In genomic region chr7:29316137-29316734, GRCm38 (mm10) we compare ENCODE assay signal across 7 mouse cellular contexts. TPM values are rescaled to one million over a fixed set of nuclear protein-coding genes. Genes with fewer than 3 reads are reported as not detected.
DNase-seq lines count a peak whose midpoint lies in the region; ATAC-seq and TF ChIP-seq lines count a peak whose summit lies in the region.

No protein-coding gene starts in this region.

- no peak for TF ChIP-seq CTCF in hindbrain, postnatal 0 days (IDR thresholded peaks at IDR 0.05; ENCODE audit: low read depth)
- TF ChIP-seq CTCF in cerebellum, adult 2 months (IDR thresholded peaks at IDR 0.05; ENCODE audit: borderline replicate concordance, insufficient read depth, low read depth, low read length): no peak
- TF ChIP-seq CTCF in kidney, adult 2 months (conservative IDR thresholded peaks at IDR 0.05; ENCODE audit: insufficient read depth, insufficient read length, low read depth, low read length): no peak

- H3K9me3 ChIP-seq in liver, embryonic 12.5 days (replicated peaks): no peaks in the 10 kb centered on the region
- no peaks in the 10 kb centered on the region for H3K9me3 ChIP-seq in forebrain, embryonic 10.5 days
- no peaks in the 10 kb centered on the region for H3K9me3 ChIP-seq in hindbrain, postnatal 0 days (ENCODE audit: low read length)
- H3K9me3 ChIP-seq in neural tube, embryonic 15.5 days (replicated peaks): no peaks in the 10 kb centered on the region

- no peak overlapping the region for H3K4me2 ChIP-seq in liver, embryonic 12.5 days
- H3K4me2 ChIP-seq in hindbrain, postnatal 0 days (ENCODE audit: low read depth, low read length): no peak overlapping the region
- peak overlapping the region; percentile 46; the same call in 1 of the 2 replicates for H3K4me2 ChIP-seq in neural tube, embryonic 15.5 days

- no peak for DNase-seq in liver
- DNase-seq in forebrain, embryonic 10.5 days (ENCODE audit: extremely low spot score, low spot score): no peak
- DNase-seq in hindbrain, postnatal 0 days (ENCODE audit: low spot score): no peak
- DNase-seq in cerebellum, adult 2 months: no peak
- DNase-seq in kidney, adult 2 months: no peak

- H3K9ac ChIP-seq in liver, embryonic 12.5 days: no peak overlapping the region
- peak overlapping the region; percentile 17; the same call in 1 of the 2 replicates for H3K9ac ChIP-seq in hindbrain, postnatal 0 days (replicated peaks; ENCODE audit: low read length)
- peak overlapping the region; percentile 23; the same call in 1 of the 2 replicates for H3K9ac ChIP-seq in neural tube, embryonic 15.5 days (replicated peaks)

- WGBS in liver, embryonic 12.5 days (ENCODE audit: insufficient replicate concordance): 68% methylated on average over 17 of the region's 17 CpGs
- whole genome bisulfite sequencing in forebrain, embryonic 10.5 days: 65% methylated on average over 17 of the region's 17 CpGs
- WGBS in hindbrain, postnatal 0 days: 40% methylated on average over 17 of the region's 17 CpGs
- WGBS in neural tube, embryonic 15.5 days: 58% methylated on average over 17 of the region's 17 CpGs
- WGBS in cerebellum, adult 2 months: 53% methylated on average over 17 of the region's 17 CpGs
- 76% methylated on average over 17 of the region's 17 CpGs for WGBS in kidney, adult 2 months

- TF ChIP-seq POLR2A in cerebellum, adult 2 months (IDR thresholded peaks at IDR 0.05; ENCODE audit: borderline replicate concordance, insufficient read depth, low read length): no peak
- no peak for TF ChIP-seq POLR2A in kidney, adult 2 months (IDR thresholded peaks at IDR 0.05; ENCODE audit: low read depth, low read length)

- H3K4me1 ChIP-seq in liver, embryonic 12.5 days: peaks cover 81% of the 10 kb centered on the region
- peaks cover 89% of the 10 kb centered on the region for H3K4me1 ChIP-seq in forebrain, embryonic 10.5 days
- peaks cover 55% of the 10 kb centered on the region for H3K4me1 ChIP-seq in hindbrain, postnatal 0 days (ENCODE audit: insufficient read depth, low read length)
- H3K4me1 ChIP-seq in neural tube, embryonic 15.5 days: peaks cover 90% of the 10 kb centered on the region
- H3K4me1 ChIP-seq in cerebellum, adult 2 months (ENCODE audit: control insufficient read depth, insufficient read depth, low read length): peaks cover 41% of the 10 kb centered on the region
- 0 out of 2 replicates have a peak, but pooled peaks cover 4% of the 10 kb centered on the region for H3K4me1 ChIP-seq in kidney, adult 2 months (ENCODE audit: control insufficient read depth, insufficient read depth, low read length)

- ATAC-seq in liver, embryonic 12.5 days: no peak
- ATAC-seq in hindbrain, postnatal 0 days: no peak
- ATAC-seq in neural tube, embryonic 15.5 days (ENCODE audit: low FRiP score): no peak

- no peak overlapping the region for H3K4me3 ChIP-seq in liver, embryonic 12.5 days
- H3K4me3 ChIP-seq in forebrain, embryonic 10.5 days: peak overlapping the region; percentile 18; the same call in 1 of the 2 replicates
- H3K4me3 ChIP-seq in hindbrain, postnatal 0 days (ENCODE audit: low read length): no peak overlapping the region
- H3K4me3 ChIP-seq in neural tube, embryonic 15.5 days (replicated peaks): no peak overlapping the region
- no peak overlapping the region for H3K4me3 ChIP-seq in cerebellum, adult 2 months (replicated peaks; ENCODE audit: insufficient read depth, low read depth, low read length)
- H3K4me3 ChIP-seq in kidney, adult 2 months (ENCODE audit: insufficient read depth, low read depth, low read length): no peak overlapping the region

- no peaks in the 10 kb centered on the region; the same call in 1 of the 2 replicates for H3K36me3 ChIP-seq in liver, embryonic 12.5 days
- H3K36me3 ChIP-seq in forebrain, embryonic 10.5 days (replicated peaks): peaks cover 52% of the 10 kb centered on the region
- no peaks in the 10 kb centered on the region for H3K36me3 ChIP-seq in hindbrain, postnatal 0 days (ENCODE audit: insufficient read depth, low read length)
- H3K36me3 ChIP-seq in neural tube, embryonic 15.5 days: peaks cover 26% of the 10 kb centered on the region
- H3K36me3 ChIP-seq in kidney, adult 2 months (ENCODE audit: control insufficient read depth, insufficient read depth, low read length): no peaks in the 10 kb centered on the region

- 0 out of 2 replicates have a peak overlapping the region, but pooled peaks have one; percentile 10 for H3K27ac ChIP-seq in liver, embryonic 12.5 days
- H3K27ac ChIP-seq in forebrain, embryonic 10.5 days: peak overlapping the region; percentile 95
- H3K27ac ChIP-seq in hindbrain, postnatal 0 days: peak overlapping the region; percentile 86
- peak overlapping the region; percentile 90 for H3K27ac ChIP-seq in neural tube, embryonic 15.5 days (replicated peaks)
- no peak overlapping the region for H3K27ac ChIP-seq in cerebellum, adult 2 months (ENCODE audit: insufficient read depth, low read length)
- H3K27ac ChIP-seq in kidney, adult 2 months (ENCODE audit: insufficient read depth, low read depth, low read length): no peak overlapping the region

- peaks cover 13% of the 10 kb centered on the region; the same call in 1 of the 2 replicates for H3K27me3 ChIP-seq in liver, embryonic 12.5 days (replicated peaks)
- H3K27me3 ChIP-seq in forebrain, embryonic 10.5 days (ENCODE audit: poor library complexity, severe bottlenecking): peaks cover 3% of the 10 kb centered on the region; the same call in 1 of the 2 replicates
- no peaks in the 10 kb centered on the region for H3K27me3 ChIP-seq in hindbrain, postnatal 0 days (ENCODE audit: insufficient read depth, low read length)
- no peaks in the 10 kb centered on the region for H3K27me3 ChIP-seq in neural tube, embryonic 15.5 days (replicated peaks)
- no peaks in the 10 kb centered on the region for H3K27me3 ChIP-seq in cerebellum, adult 2 months (ENCODE audit: control insufficient read depth, insufficient read depth, low read length)
- H3K27me3 ChIP-seq in kidney, adult 2 months (replicated peaks; ENCODE audit: control insufficient read depth, insufficient read depth, low read length): no peaks in the 10 kb centered on the region

RNA-seq across cellular contexts. Expression of gene Dpf1, which starts 12.5 kb away (rescaled TPM):
- 2.6 and 3.6 TPM in 2 replicates for polyA plus RNA-seq in liver, embryonic 12.5 days (2016; fragmentation: Nextera tagmentation; extraction: Ambion mirVana)
- 39.1 and 42.7 TPM in 2 replicates for polyA plus RNA-seq in forebrain, embryonic 10.5 days (2016; fragmentation: Nextera tagmentation; extraction: Ambion mirVana)
- 131 and 158 TPM in 2 replicates for total RNA-seq in hindbrain, postnatal 0 days (2014; rRNA removed)
- 105 and 111 TPM in 2 replicates for polyA plus RNA-seq in hindbrain, postnatal 0 days (2015; fragmentation: Nextera tagmentation; extraction: Ambion mirVana)
- 148 and 198 TPM in 2 replicates for polyA plus RNA-seq in neural tube, embryonic 15.5 days (2015; fragmentation: Nextera tagmentation; extraction: Ambion mirVana)
- polyA plus RNA-seq in cerebellum, adult 2 months (2012; rRNA removed): 28.3 and 29.8 TPM in 2 replicates
- polyA plus RNA-seq in kidney, adult 2 months (2012; rRNA removed): 0.07 and 0.11 TPM in 2 replicates

RNA-seq across cellular contexts. Expression of gene Ppp1r14a, which starts 27.1 kb away (rescaled TPM):
- polyA plus RNA-seq in liver, embryonic 12.5 days (2016; fragmentation: Nextera tagmentation; extraction: Ambion mirVana): 4.6 and 5.1 TPM in 2 replicates
- 7.4 and 8.7 TPM in 2 replicates for polyA plus RNA-seq in forebrain, embryonic 10.5 days (2016; fragmentation: Nextera tagmentation; extraction: Ambion mirVana)
- 3.4 and 8.4 TPM in 2 replicates for total RNA-seq in hindbrain, postnatal 0 days (2014; rRNA removed)
- 3.2 and 3.4 TPM in 2 replicates for polyA plus RNA-seq in hindbrain, postnatal 0 days (2015; fragmentation: Nextera tagmentation; extraction: Ambion mirVana)
- polyA plus RNA-seq in neural tube, embryonic 15.5 days (2015; fragmentation: Nextera tagmentation; extraction: Ambion mirVana): 2.8 and 13.3 TPM in 2 replicates
- 81.8 and 99.7 TPM in 2 replicates for polyA plus RNA-seq in cerebellum, adult 2 months (2012; rRNA removed)
- 12.3 and 16.1 TPM in 2 replicates for polyA plus RNA-seq in kidney, adult 2 months (2012; rRNA removed)

RNA-seq across cellular contexts. Expression of gene Spint2, which starts 34.5 kb away (rescaled TPM):
- 25.9 and 28.4 TPM in 2 replicates for polyA plus RNA-seq in liver, embryonic 12.5 days (2016; fragmentation: Nextera tagmentation; extraction: Ambion mirVana)
- 44.2 and 50.8 TPM in 2 replicates for polyA plus RNA-seq in forebrain, embryonic 10.5 days (2016; fragmentation: Nextera tagmentation; extraction: Ambion mirVana)
- total RNA-seq in hindbrain, postnatal 0 days (2014; rRNA removed): 33.4 and 38.6 TPM in 2 replicates
- polyA plus RNA-seq in hindbrain, postnatal 0 days (2015; fragmentation: Nextera tagmentation; extraction: Ambion mirVana): 123 and 133 TPM in 2 replicates
- polyA plus RNA-seq in neural tube, embryonic 15.5 days (2015; fragmentation: Nextera tagmentation; extraction: Ambion mirVana): 62.7 and 140 TPM in 2 replicates
- 46.2 and 54.9 TPM in 2 replicates for polyA plus RNA-seq in cerebellum, adult 2 months (2012; rRNA removed)
- 421 and 474 TPM in 2 replicates for polyA plus RNA-seq in kidney, adult 2 months (2012; rRNA removed)

Comparison
In these comparisons a context has a peak if more than half of its experiments do, and no peak if none do; other contexts are left out.
1. H3K27ac ChIP-seq: peak in liver, embryonic 12.5 days (single experiment), forebrain, embryonic 10.5 days (single experiment), hindbrain, postnatal 0 days (single experiment) and neural tube, embryonic 15.5 days (single experiment); none in cerebellum, adult 2 months (single experiment) and kidney, adult 2 months (single experiment).